Mouse (Mus musculus) MEL (cell line): ENCODE measurements at regions not wholly inside any gene's neighbourhood (a gene's known extent, or its start where the extent isn't known, plus 50 kb on each side); places are given as distances from the start of the nearest gene placed in this dataset.
"Not testable (repeated sequence)": the region's sequence is repeated elsewhere in the genome, so short reads cannot be mapped to it uniquely, and the experiment has no call there.

Experiments
- DNase-seq: peaks from one replicate; pipeline ENCODE4 v3.0.0; 2011; ENCODE audit warnings: low read depth, low spot score
- H3K27ac ChIP-seq: 2 replicates; pipeline ENCODE4 v1.5.1; 2012; ENCODE audit warnings: low read depth, mild to moderate bottlenecking, control low read depth, low read length, moderate library complexity; ENCODE audit not compliant: control insufficient read depth
- H3K27me3 ChIP-seq, 2 experiments: fragments of 150-350 bp in 1 of 2; sonication (generic) in 1 of 2; 2 replicates each; pipeline ENCODE4 v1.6.1; 2012; ENCODE audit warnings: low read length in 2 of 2, mild to moderate bottlenecking in 2 of 2, improper control_type of control experiment in 1 of 2, moderate library complexity in 1 of 2; ENCODE audit not compliant: insufficient read depth in 2 of 2, control insufficient read depth in 1 of 2
- H3K36me3 ChIP-seq, 2 experiments: 2 replicates each; pipeline ENCODE4 v1.6.1; 2012 to 2014; ENCODE audit warnings: low read length in 2 of 2, improper control_type of control experiment in 1 of 2, inconsistent platforms in 1 of 2, mild to moderate bottlenecking in 1 of 2; ENCODE audit not compliant: insufficient read depth in 2 of 2, control insufficient read depth in 1 of 2
- H3K4me1 ChIP-seq, 2 experiments: fragments of 150-350 bp in 1 of 2; sonication (generic) in 1 of 2; 2 replicates each; pipeline ENCODE4 v1.6.1; 2012; ENCODE audit warnings: low read length in 2 of 2, improper control_type of control experiment in 1 of 2, mild to moderate bottlenecking in 1 of 2; ENCODE audit not compliant: insufficient read depth in 2 of 2, control insufficient read depth in 1 of 2
- H3K4me3 ChIP-seq, 2 experiments: fragments of 150-350 bp in 1 of 2; sonication (generic) in 1 of 2; 2 replicates each; pipeline ENCODE4 v1.5.1; 2012; ENCODE audit warnings: low read depth in 2 of 2, low read length in 2 of 2, mild to moderate bottlenecking in 2 of 2, moderate library complexity in 2 of 2, control low read depth in 1 of 2, improper control_type of control experiment in 1 of 2; ENCODE audit not compliant: control insufficient read depth in 1 of 2, insufficient read depth in 1 of 2
- H3K79me2 ChIP-seq: 2 replicates; pipeline ENCODE4 v1.6.1; 2012; ENCODE audit warnings: mild to moderate bottlenecking, low read length, moderate library complexity; ENCODE audit not compliant: control insufficient read depth, poor library complexity, insufficient read depth
- H3K9ac ChIP-seq: 2 replicates; pipeline ENCODE4 v1.6.1; 2012; ENCODE audit warnings: low read depth, mild to moderate bottlenecking, control low read depth, low read length, moderate library complexity; ENCODE audit not compliant: control insufficient read depth, poor library complexity, severe bottlenecking
- H3K9me3 ChIP-seq: fragments of 150-350 bp; sonication (generic); replicated peaks from 2 replicates; pipeline ENCODE4 v1.6.1; 2012; ENCODE audit warnings: mild to moderate bottlenecking, low read length, improper control_type of control experiment, moderate library complexity; ENCODE audit not compliant: insufficient read depth
- ETS1 ChIP-seq: IDR thresholded peaks from 2 replicates; pipeline ENCODE4 v1.6.1; 2012; ENCODE audit warnings: low read depth, mild to moderate bottlenecking, inconsistent platforms, low read length, improper control_type of control experiment, moderate library complexity
- HCFC1 ChIP-seq: IDR thresholded peaks from 2 replicates; pipeline ENCODE4 v1.6.1; 2012; ENCODE audit warnings: low read depth, mild to moderate bottlenecking, inconsistent platforms, low read length, improper control_type of control experiment, moderate library complexity
- JUND ChIP-seq: IDR thresholded peaks from 2 replicates; pipeline ENCODE4 v1.6.1; 2011; ENCODE audit warnings: low read depth, mild to moderate bottlenecking, improper control_type of control experiment, low read length
- MAFK ChIP-seq: IDR thresholded peaks from 2 replicates; pipeline ENCODE4 v1.6.1; 2011; ENCODE audit warnings: low read depth, mild to moderate bottlenecking, low read length, improper control_type of control experiment, borderline replicate concordance
- MAX ChIP-seq: IDR thresholded peaks from 2 replicates; pipeline ENCODE4 v1.6.1; 2011; ENCODE audit warnings: low read length, improper control_type of control experiment
- MAZ ChIP-seq: IDR thresholded peaks from 2 replicates; pipeline ENCODE4 v1.6.1; 2012; ENCODE audit warnings: low read depth, mild to moderate bottlenecking, inconsistent platforms, low read length, improper control_type of control experiment
- MEF2A ChIP-seq: IDR thresholded peaks from 2 replicates; pipeline ENCODE4 v1.6.1; 2014; ENCODE audit warnings: low read depth, mild to moderate bottlenecking, inconsistent platforms, low read length, improper control_type of control experiment; ENCODE audit not compliant: poor library complexity, insufficient replicate concordance, severe bottlenecking; ENCODE audit errors: extremely low read depth
- RCOR1 ChIP-seq: IDR thresholded peaks from 2 replicates; pipeline ENCODE4 v1.6.1; 2012; ENCODE audit warnings: low read depth, mild to moderate bottlenecking, inconsistent platforms, low read length, improper control_type of control experiment
- SMC3 ChIP-seq: IDR thresholded peaks from 2 replicates; pipeline ENCODE4 v1.6.1; 2011; ENCODE audit warnings: low read depth, low read length, improper control_type of control experiment
- TBP ChIP-seq: IDR thresholded peaks from 2 replicates; pipeline ENCODE4 v1.8.0; 2011; ENCODE audit warnings: low read depth, low read length, improper control_type of control experiment
- UBTF ChIP-seq: IDR thresholded peaks from 2 replicates; pipeline ENCODE4 v1.6.1; 2012; ENCODE audit warnings: low read depth, mild to moderate bottlenecking, inconsistent platforms, low read length, improper control_type of control experiment, moderate library complexity, borderline replicate concordance; ENCODE audit not compliant: insufficient read depth
- ZC3H11A ChIP-seq: IDR thresholded peaks from 2 replicates; pipeline ENCODE4 v1.6.1; 2012; ENCODE audit warnings: low read depth, mild to moderate bottlenecking, inconsistent platforms, low read length, improper control_type of control experiment
- ZKSCAN1 ChIP-seq: IDR thresholded peaks from 2 replicates; pipeline ENCODE4 v1.6.1; 2012; ENCODE audit warnings: low read depth, mild to moderate bottlenecking, inconsistent platforms, low read length, improper control_type of control experiment, moderate library complexity
- ZMIZ1 ChIP-seq: IDR thresholded peaks from 2 replicates; pipeline ENCODE4 v1.6.1; 2012; ENCODE audit warnings: low read depth, mild to moderate bottlenecking, inconsistent platforms, low read length, improper control_type of control experiment, moderate library complexity

GRCm38 (mm10) chr10:15807271-15807670, 1089.3 kb upstream of the Gje1 start:
- TF ChIP-seq ZMIZ1 (no peak), HCFC1 (no peak), ZKSCAN1 (no peak), TBP (no peak), ETS1 (no peak), MAFK (no peak), MAX (no peak)
- no peaks in the 10 kb centered on the region for H3K27me3 ChIP-seq
- no peak overlapping the region for H3K4me3 ChIP-seq
- no peaks in the 10 kb centered on the region for H3K79me2 ChIP-seq
- H3K4me1 ChIP-seq, result no peaks in the 10 kb centered on the region
- H3K36me3 ChIP-seq, result no peaks in the 10 kb centered on the region
- DNase-seq, result no peak
- no peak overlapping the region for H3K27ac ChIP-seq
- H3K9ac ChIP-seq, result no peak overlapping the region
- no peaks in the 10 kb centered on the region for H3K9me3 ChIP-seq

GRCm38 (mm10) chr10:15805791-15806190, 1087.8 kb upstream of the Gje1 start:
- Histone ChIP-seq H3K4me1 (no peaks in the 10 kb centered on the region), H3K9me3 (no peaks in the 10 kb centered on the region), H3K27me3 (no peaks in the 10 kb centered on the region), H3K79me2 (no peaks in the 10 kb centered on the region), H3K4me3 (no peak overlapping the region), H3K36me3 (no peaks in the 10 kb centered on the region), H3K27ac (no peak overlapping the region), H3K9ac (no peak overlapping the region)
- TF ChIP-seq MEF2A (no peak), HCFC1 (no peak), UBTF (no peak), SMC3 (no peak), MAZ (no peak), JUND (no peak), ZC3H11A (no peak), TBP (no peak), RCOR1 (no peak)
- DNase-seq, result no peak

- not testable (repeated sequence) for H3K36me3 ChIP-seq, H3K4me1 ChIP-seq, H3K79me2 ChIP-seq, H3K9ac ChIP-seq, H3K27ac ChIP-seq, H3K27me3 ChIP-seq, DNase-seq, H3K4me3 ChIP-seq, H3K9me3 ChIP-seq
These were observed 1075.2 kb upstream of the Gje1 start for GRCm38 (mm10) chr10:15793185-15793584.
